Mouse (Mus musculus) Patski (cell line): ENCODE measurements around the gene Vmn1r112. TPM values are rescaled to one million over a fixed set of nuclear protein-coding genes. Genes with fewer than 3 reads are reported as not detected.
"Not testable (repeated sequence)": the region's sequence is repeated elsewhere in the genome, so short reads cannot be mapped to it uniquely, and the experiment has no call there.

Experiments
- ATAC-seq: fragments of 100-300 bp; one replicate; pipeline ENCODE4 v1.8.0; 2021
- CTCF ChIA-PET: fragments of 350-600 bp; sonication (Branson Sonifier 250); formaldehyde crosslinking; loops from one replicate; lab custom pipeline; 2022; ENCODE audit warnings: inconsistent platforms; lab: Charles Lee
- POLR2A ChIA-PET: fragments of 350-600 bp; sonication (Branson Sonifier 250); formaldehyde crosslinking; loops from one replicate; lab custom pipeline; 2022; ENCODE audit warnings: antibody characterized with exemption, inconsistent platforms; lab: Charles Lee
- DNase-seq: peaks from one replicate; pipeline ENCODE4 v3.0.0-alpha.2; 2011; ENCODE audit warnings: low read depth, low spot score
- H3K27me3 ChIP-seq: fragments of 371-371 bp; one replicate; pipeline ENCODE4 v1.5.1; 2021
- in situ Hi-C: fragments of 300-500 bp; cut with MboI; formaldehyde crosslinking; loops from 3 replicates; pipeline ENCODE4 v1.11.1; 2018; ENCODE audit warnings: low pct_unique_long_range_greater_than_20kb, mixed read lengths
- polyA plus RNA-seq: library from polyadenylated mRNA; unstranded; gene quantifications from one replicate; pipeline ENCODE4 v1.2.3, GENCODE M21; 2021

Gene Vmn1r112
- not detected for polyA plus RNA-seq

DNA sequence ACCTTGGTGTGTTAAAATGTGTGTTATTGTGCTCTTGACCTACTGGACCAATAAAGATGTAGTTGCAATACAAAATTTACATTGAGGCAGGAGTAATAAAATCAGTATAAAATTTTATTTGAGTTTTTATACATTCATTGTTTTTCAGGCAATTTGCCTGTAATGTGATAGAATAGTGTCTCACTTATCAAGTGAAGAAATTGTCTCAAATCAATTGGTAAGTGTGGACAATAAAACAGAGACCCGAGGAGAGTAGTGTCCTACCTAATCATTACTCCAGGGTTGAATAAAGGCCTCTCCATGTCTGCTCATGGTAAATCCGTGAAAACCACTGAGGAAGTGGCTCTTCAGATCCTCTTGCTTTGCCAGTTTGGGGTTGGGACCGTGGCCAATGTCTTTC, at the start of gene Vmn1r112:
Gene Vmn1r112 (plus strand): TSS at position 301 of the 400 bp plus-strand sequence.
- DNase-seq, ATAC-seq, POLR2A ChIA-PET, H3K27me3 ChIP-seq, CTCF ChIA-PET, in situ Hi-C loops: not testable (repeated sequence)

DNA sequence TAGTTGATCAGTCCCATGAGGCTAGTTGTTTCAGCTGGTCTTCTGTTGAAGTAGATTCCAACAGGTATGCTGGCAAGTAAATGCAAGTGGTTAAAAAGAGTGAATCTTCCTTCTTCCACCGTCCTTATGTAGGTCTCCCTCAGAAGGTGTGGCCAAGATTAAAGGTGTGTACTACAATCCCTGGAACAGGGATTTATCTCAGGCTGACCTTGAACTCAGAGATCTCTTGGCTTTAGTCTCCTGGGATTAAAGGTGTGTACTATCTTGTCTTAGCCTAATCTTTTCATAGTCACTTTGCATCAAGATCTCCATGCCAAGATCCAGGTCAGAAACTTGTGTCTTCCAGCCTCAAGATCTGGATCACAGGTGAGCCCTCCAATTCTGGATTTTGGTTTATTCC, 40.5 kb upstream of the Vmn1r112 start, which contains the start of gene Gm10668:
Gene Gm10668 (minus strand): TSS at position 101 of the 400 bp plus-strand sequence.
- CTCF ChIA-PET, in situ Hi-C loops, ATAC-seq, H3K27me3 ChIP-seq, DNase-seq, POLR2A ChIA-PET: not testable (repeated sequence)

DNA sequence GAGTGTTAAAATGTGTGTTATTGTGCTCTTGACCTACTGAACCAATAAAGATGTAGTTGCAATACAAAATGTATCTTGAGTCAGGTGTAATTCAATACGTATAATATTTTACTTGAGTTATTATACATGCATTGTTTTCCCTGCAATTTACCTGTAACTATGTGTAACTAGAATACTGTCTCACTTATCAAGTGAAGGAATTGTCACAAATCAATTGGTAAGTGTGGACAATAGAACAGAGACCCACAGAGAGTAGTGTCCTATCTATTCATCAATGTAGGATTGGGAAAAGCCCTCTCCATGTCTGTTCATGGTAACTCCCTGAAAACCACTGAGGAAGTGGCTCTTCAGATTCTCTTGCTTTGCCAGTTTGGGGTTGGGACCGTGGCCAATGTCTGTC, 16.0 kb downstream of the Vmn1r112 start, which contains the start of gene Vmn1r113:
Gene Vmn1r113 (plus strand): TSS at position 301 of the 400 bp plus-strand sequence.
- in situ Hi-C loops, POLR2A ChIA-PET, CTCF ChIA-PET: not testable (repeated sequence)

DNA sequence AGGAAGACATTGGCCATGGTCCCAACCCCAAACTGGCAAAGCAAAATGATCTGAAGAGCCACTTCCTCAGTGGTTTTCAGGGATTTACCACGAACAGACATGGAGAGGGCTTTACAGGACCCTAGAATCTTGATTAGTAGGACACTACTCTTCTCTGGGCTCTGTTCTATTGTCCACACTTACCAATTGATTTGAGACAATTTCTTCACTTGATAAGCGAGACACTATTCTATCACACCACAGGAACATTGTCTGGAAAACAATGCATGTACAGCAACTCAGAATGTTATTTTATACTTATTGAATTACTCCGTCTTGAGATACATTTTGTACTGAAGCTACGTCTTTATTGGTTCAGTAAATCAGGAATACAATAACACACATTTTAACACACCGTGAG, 41.1 kb downstream of the Vmn1r112 start, which contains the start of gene Vmn1r114:
Gene Vmn1r114 (minus strand): TSS at position 101 of the 400 bp plus-strand sequence.
- CTCF ChIA-PET, H3K27me3 ChIP-seq, in situ Hi-C loops, DNase-seq, ATAC-seq, POLR2A ChIA-PET: not testable (repeated sequence)

More for the DNA sequence above, 16.0 kb downstream of the Vmn1r112 start, which contains the start of gene Vmn1r113:
- not testable (repeated sequence) for H3K27me3 ChIP-seq, ATAC-seq, DNase-seq

Other genes with a start within 250 kb of the Vmn1r112 start
- not detected for gene Vmn1r104, start 237.3 kb upstream of the Vmn1r112 start, polyA plus RNA-seq
- gene Gm5726, start 225.4 kb upstream of the Vmn1r112 start, polyA plus RNA-seq = not detected
- not detected for gene Gm4141, start 194.9 kb upstream of the Vmn1r112 start, polyA plus RNA-seq
- not detected for gene Gm4513, start 172.2 kb upstream of the Vmn1r112 start, polyA plus RNA-seq
- not detected for gene Vmn1r107, start 102.3 kb upstream of the Vmn1r112 start, polyA plus RNA-seq
- not detected for gene Vmn1r111, start 68.0 kb upstream of the Vmn1r112 start, polyA plus RNA-seq
- gene Gm10668, start 40.6 kb upstream of the Vmn1r112 start, polyA plus RNA-seq = not detected
- not detected for gene Vmn1r113, start 16.1 kb downstream of the Vmn1r112 start, polyA plus RNA-seq
- not detected for gene Vmn1r114, start 41.0 kb downstream of the Vmn1r112 start, polyA plus RNA-seq
- not detected for gene Vmn1r115, start 73.8 kb downstream of the Vmn1r112 start, polyA plus RNA-seq
- gene Vmn1r116, start 101.1 kb downstream of the Vmn1r112 start, polyA plus RNA-seq = not detected
- gene Vmn1r117, start 112.9 kb downstream of the Vmn1r112 start, polyA plus RNA-seq = not detected
- not detected for gene Vmn1r118, start 141.2 kb downstream of the Vmn1r112 start, polyA plus RNA-seq
- not detected for gene Vmn1r119, start 241.3 kb downstream of the Vmn1r112 start, polyA plus RNA-seq